Mouse (Mus musculus): ENCODE measurements at regions not wholly inside any gene's neighbourhood (a gene's known extent, or its start where the extent isn't known, plus 50 kb on each side); places are given as distances from the start of the nearest gene placed in this dataset.

DNA sequence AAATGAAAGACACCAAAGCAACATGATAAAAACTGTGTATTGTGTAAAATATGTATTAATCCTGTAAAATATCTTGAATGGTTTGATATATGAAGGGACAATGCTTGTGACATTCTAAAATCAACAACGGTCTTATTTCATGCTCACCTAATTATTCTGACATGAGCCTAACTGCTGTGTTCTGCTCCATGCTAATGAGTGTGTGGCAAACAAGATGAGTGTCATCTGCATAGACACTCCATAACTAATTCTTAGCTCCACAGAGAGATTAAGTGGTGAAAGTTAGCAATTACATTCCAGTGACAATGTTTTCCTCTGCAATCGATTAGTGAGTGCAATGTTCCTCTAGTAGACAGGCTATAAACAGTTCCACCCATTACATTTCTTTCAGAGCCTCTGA lies 1131.4 kb downstream of the Tecrl start:
- TF ChIP-seq EP300 (IDR thresholded peaks at IDR 0.05) (no peak), CTCF (IDR thresholded peaks at IDR 0.05) (no peak)

Data from lung, postnatal 0 days (tissue).